Mouse (Mus musculus): Measurements from ENCODE around the gene Pla2g15.

DNA sequence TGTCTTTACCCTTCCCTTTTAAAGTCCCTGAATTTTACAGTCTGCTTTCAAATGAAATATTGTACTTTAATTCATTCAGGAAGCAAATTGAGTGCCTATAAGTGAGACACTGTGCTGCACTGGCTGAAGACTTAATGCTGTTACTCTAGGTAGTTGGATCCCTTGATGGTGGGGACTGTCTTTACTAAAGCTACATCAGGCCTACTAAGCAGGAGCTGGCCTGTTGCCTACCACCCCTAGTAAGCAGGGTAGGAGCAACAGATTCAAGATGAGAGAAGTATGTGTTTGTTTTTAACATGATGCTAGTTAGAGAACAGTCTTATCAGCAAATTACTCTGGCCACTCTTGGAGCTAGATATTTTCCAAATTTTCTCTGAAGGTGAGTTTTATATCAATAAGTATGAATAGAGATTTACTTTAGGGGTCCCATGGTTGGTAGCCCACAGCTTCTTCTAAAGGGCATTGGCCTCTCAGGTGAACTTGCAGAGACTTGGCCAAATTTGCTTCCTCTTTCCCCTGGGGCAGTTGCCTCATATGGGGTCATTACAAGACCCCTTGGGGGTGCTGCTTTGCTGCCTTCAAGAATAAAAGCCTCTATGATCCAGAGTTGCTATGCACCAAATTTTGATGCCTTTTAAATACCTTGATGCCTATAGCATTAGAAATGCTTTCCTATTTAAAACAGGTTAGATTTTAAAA is 20.8 kb upstream of the Pla2g15 start:
- TF ChIP-seq POLR2A (IDR thresholded peaks at IDR 0.05; ENCODE audit: borderline replicate concordance, low read depth, low read length) (no peak), CTCF (IDR thresholded peaks at IDR 0.05; ENCODE audit: low read depth, low read length) (no peak)

Data from bone marrow macrophage, adult 2 months (primary cell).